Mouse (Mus musculus): ENCODE data around the gene Tmem184b. TPM values are rescaled to one million over a fixed set of nuclear protein-coding genes. Genes with fewer than 3 reads are reported as not detected.
A peak's percentile ranks its signal among the peaks of the same experiment; 100 is the strongest.

Gene Tmem184b
- polyA plus RNA-seq, 1 experiment from 2014 or later, result 52.7 TPM

DNA sequence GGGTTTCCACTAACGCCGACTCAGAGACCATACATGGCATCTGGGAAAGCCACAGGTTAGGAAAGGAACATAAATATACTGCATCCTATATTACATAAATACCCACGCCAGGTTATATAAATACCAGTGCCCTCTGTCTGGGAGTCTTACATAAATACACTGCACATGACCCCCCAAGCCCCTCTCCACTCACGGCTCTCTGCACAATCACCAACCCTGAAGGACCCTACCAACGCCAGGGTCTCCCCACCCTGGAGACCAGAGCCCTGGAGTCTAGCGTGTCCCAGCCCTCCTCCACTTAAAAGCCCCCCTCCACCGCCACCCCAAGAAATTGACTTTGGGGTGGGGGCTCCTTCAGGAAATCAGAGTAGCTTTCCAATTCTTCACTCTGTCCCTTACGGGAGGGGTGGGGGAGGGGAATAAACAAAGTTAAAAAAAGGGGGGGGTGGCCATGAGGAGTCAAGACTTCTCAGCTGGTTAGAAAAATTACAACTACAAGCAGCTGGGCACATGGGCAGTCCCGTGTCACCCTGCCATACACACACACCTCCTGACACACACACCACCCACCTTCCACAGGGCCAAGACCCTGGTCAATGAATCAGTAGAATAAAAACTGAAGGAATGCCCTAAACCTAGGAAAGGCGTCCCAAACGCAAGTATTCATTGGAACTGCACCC lies 37.4 kb upstream of the Tmem184b start:
- Histone ChIP-seq H3K4me2 (ENCODE audit: low read depth, low read length) (peak overlapping the region; percentile 55), H3K4me3 (replicated peaks; ENCODE audit: low read length) (peak overlapping the region; percentile 73), H3K4me1 (ENCODE audit: control insufficient read depth, insufficient read depth, low read length) (peaks cover 39% of the 10 kb centered on the region), H3K27me3 (ENCODE audit: control insufficient read depth, insufficient read depth, low read length) (peaks cover 2% of the 10 kb centered on the region; the same call in 1 of the 2 replicates), H3K27ac (ENCODE audit: low read length) (peak overlapping the region; percentile 83), H3K9ac (ENCODE audit: low read length) (peak overlapping the region; percentile 98), H3K36me3 (ENCODE audit: control insufficient read depth, insufficient read depth, low read length) (peaks cover 6% of the 10 kb centered on the region; the same call in 1 of the 2 replicates), H3K9me3 (replicated peaks; ENCODE audit: control insufficient read depth, low read length) (no peaks in the 10 kb centered on the region)
- 11% methylated on average over 11 of the region's 11 CpGs for WGBS
- peak; percentile 12; the same call in 1 of the 2 replicates for ATAC-seq (ENCODE audit: insufficient read depth, low FRiP score)

DNA sequence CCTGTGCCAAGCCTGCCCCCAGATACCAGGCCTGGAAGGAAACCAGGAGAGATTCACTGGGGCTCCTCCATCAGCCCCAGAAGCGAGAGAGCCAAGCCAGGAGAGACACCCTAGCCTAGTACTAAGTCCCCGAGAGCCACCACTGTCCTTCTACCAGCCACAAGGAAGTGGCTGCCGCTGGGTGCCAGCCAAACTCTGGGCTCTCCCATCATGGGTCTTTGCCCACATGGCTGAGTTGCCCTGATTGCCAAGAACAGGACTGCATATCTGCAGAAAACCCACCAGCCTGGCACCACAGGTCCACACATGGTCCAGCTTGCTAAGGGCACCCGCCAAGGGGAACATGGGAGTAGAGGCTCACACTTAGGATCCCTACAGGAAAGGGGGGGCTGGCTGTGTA lies 36.9 kb upstream of the Tmem184b start:
- Histone ChIP-seq H3K9ac (ENCODE audit: low read length) (peak overlapping the region; percentile 98), H3K27ac (ENCODE audit: low read length) (no peak overlapping the region), H3K4me2 (ENCODE audit: low read depth, low read length) (peak overlapping the region; percentile 55), H3K4me3 (replicated peaks; ENCODE audit: low read length) (peak overlapping the region; percentile 73), H3K27me3 (ENCODE audit: control insufficient read depth, insufficient read depth, low read length) (peaks cover 2% of the 10 kb centered on the region; the same call in 1 of the 2 replicates), H3K4me1 (ENCODE audit: control insufficient read depth, insufficient read depth, low read length) (peaks cover 45% of the 10 kb centered on the region), H3K36me3 (ENCODE audit: control insufficient read depth, insufficient read depth, low read length) (peaks cover 6% of the 10 kb centered on the region; the same call in 1 of the 2 replicates), H3K9me3 (replicated peaks; ENCODE audit: control insufficient read depth, low read length) (no peaks in the 10 kb centered on the region)
- ATAC-seq (ENCODE audit: insufficient read depth, low FRiP score), result no peak
- 68% methylated on average over 4 of the region's 4 CpGs for WGBS

DNA sequence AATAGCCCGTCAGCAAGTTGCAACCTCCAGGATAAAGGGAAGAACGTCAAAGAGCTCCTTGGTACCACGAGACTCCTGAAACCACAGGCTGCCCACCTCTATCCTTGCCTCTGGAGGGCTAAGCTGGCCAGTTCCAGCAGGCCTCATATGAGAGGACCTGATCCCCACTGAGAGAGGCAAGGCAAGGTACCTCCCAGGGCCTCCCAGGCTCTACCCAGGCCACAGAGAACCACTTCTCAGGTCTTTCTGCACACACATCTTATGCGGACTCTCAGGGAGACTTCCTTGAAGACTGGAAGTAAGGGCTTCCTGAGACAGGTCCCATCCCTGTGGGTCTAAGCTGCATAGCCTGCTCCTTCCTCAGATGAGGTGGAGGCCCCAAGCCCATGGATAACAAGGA lies 36.0 kb upstream of the Tmem184b start:
- Histone ChIP-seq H3K9me3 (replicated peaks; ENCODE audit: control insufficient read depth, low read length) (no peaks in the 10 kb centered on the region), H3K9ac (ENCODE audit: low read length) (peak overlapping the region; percentile 98), H3K27ac (ENCODE audit: low read length) (no peak overlapping the region), H3K36me3 (ENCODE audit: control insufficient read depth, insufficient read depth, low read length) (peaks cover 6% of the 10 kb centered on the region; the same call in 1 of the 2 replicates), H3K4me2 (ENCODE audit: low read depth, low read length) (no peak overlapping the region), H3K4me1 (ENCODE audit: control insufficient read depth, insufficient read depth, low read length) (peaks cover 47% of the 10 kb centered on the region), H3K27me3 (ENCODE audit: control insufficient read depth, insufficient read depth, low read length) (no peaks in the 10 kb centered on the region), H3K4me3 (replicated peaks; ENCODE audit: low read length) (no peak overlapping the region)
- ATAC-seq (ENCODE audit: insufficient read depth, low FRiP score), result no peak
- WGBS, result 74% methylated on average over 4 of the region's 4 CpGs

DNA sequence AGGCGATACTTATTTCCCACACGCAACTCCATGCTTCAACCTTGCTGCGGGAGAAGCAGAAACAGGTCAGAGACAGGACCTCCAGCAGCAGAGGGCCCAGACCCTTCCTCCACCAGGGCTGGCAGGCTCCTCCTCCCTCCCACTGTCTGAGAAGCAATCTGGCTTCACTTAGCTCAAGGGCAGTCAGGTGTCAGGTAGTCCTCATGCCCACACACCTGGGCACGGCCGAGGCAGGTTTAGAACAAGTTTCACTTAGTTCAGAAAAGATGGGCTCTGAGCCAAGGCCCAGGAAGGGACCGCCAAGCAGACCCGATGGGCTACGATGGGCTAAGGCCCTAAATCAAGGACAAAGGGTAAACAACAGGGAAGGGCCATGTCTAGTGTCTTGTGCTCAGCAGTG lies 35.4 kb upstream of the Tmem184b start:
- Histone ChIP-seq H3K4me2 (ENCODE audit: low read depth, low read length) (no peak overlapping the region), H3K4me1 (ENCODE audit: control insufficient read depth, insufficient read depth, low read length) (peaks cover 47% of the 10 kb centered on the region), H3K36me3 (ENCODE audit: control insufficient read depth, insufficient read depth, low read length) (peaks cover 6% of the 10 kb centered on the region; the same call in 1 of the 2 replicates), H3K27ac (ENCODE audit: low read length) (0 out of 2 replicates have a peak overlapping the region, but pooled peaks have one; percentile 6), H3K9me3 (replicated peaks; ENCODE audit: control insufficient read depth, low read length) (no peaks in the 10 kb centered on the region), H3K27me3 (ENCODE audit: control insufficient read depth, insufficient read depth, low read length) (no peaks in the 10 kb centered on the region), H3K4me3 (replicated peaks; ENCODE audit: low read length) (no peak overlapping the region), H3K9ac (ENCODE audit: low read length) (peak overlapping the region; percentile 0; the same call in 1 of the 2 replicates)
- no peak for ATAC-seq (ENCODE audit: insufficient read depth, low FRiP score)
- WGBS, result 60% methylated on average over 8 of the region's 8 CpGs

DNA sequence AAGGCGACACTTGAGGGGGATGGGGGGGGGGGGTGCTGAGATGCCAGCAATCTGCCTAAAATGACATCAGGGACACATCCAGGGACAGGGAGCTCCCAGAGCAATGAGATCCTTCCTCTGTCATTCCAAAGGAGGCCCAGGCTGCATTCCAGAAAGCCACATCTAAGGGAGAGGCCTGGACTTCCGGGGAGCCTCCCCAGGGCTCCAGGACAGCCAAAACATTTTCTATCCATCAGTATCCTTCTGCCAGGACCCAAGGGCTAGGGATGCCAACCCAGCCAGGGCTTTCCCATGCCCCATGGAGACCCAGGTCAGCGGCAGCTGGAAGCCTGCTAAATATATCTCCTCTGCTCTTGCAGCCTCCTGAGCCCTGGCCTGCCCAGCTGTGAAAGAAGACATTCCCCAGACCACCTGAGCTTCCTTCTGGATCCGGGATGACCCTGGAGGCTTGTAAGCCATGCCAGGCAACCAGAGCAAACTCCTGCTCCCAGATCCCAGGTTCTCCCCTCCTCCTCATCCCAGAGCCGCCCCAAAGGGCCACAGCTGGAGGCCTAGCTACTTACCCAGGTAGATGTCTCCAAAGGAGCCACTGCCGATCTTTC lies 34.9 kb upstream of the Tmem184b start:
- H3K36me3 ChIP-seq (ENCODE audit: control insufficient read depth, insufficient read depth, low read length), result peaks cover 6% of the 10 kb centered on the region; the same call in 1 of the 2 replicates
- peaks cover 49% of the 10 kb centered on the region for H3K4me1 ChIP-seq (ENCODE audit: control insufficient read depth, insufficient read depth, low read length)
- H3K4me3 ChIP-seq (replicated peaks; ENCODE audit: low read length), result no peak overlapping the region
- no peak overlapping the region for H3K4me2 ChIP-seq (ENCODE audit: low read depth, low read length)
- H3K27me3 ChIP-seq (ENCODE audit: control insufficient read depth, insufficient read depth, low read length), result no peaks in the 10 kb centered on the region
- peak overlapping the region; percentile 0; the same call in 1 of the 2 replicates for H3K9ac ChIP-seq (ENCODE audit: low read length)
- no peaks in the 10 kb centered on the region for H3K9me3 ChIP-seq (replicated peaks; ENCODE audit: control insufficient read depth, low read length)
- H3K27ac ChIP-seq (ENCODE audit: low read length), result 0 out of 2 replicates have a peak overlapping the region, but pooled peaks have one; percentile 6
- 71% methylated on average over 6 of the region's 6 CpGs for WGBS
- ATAC-seq (ENCODE audit: insufficient read depth, low FRiP score), result no peak

DNA sequence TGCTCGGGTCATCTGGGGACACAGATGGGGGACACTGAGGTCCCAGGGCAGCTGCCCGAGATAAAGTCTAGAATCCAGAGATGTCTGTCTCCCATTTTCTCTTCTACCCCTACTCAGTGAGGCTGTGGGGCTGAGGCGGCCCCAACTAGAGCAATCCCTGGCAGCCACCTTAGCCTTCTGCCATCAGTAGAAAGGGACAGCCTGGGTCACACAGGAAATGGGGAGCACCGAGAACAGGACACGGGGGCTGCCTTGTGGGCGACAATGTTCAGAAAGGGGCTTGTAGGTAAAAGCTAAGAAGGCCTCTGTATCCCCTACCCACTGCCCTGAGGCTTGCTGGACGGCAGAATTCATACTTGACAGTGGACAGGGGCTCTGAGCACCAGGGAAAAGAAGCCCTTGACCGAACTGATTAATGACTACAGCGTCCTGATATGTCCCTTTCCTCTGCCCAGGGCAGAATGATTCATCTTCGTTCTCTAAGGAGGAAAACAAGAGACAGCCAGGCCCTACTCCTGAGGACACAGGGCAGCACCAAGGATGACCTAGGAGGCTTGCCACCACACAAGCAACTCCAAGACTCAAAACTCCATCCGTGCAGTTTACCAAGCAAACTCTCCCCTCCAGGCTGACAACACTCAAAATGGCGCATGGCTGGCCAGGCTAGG lies 34.3 kb upstream of the Tmem184b start:
- Histone ChIP-seq H3K36me3 (ENCODE audit: control insufficient read depth, insufficient read depth, low read length) (peaks cover 6% of the 10 kb centered on the region; the same call in 1 of the 2 replicates), H3K9ac (ENCODE audit: low read length) (no peak overlapping the region), H3K27ac (ENCODE audit: low read length) (no peak overlapping the region), H3K9me3 (replicated peaks; ENCODE audit: control insufficient read depth, low read length) (no peaks in the 10 kb centered on the region), H3K27me3 (ENCODE audit: control insufficient read depth, insufficient read depth, low read length) (no peaks in the 10 kb centered on the region), H3K4me1 (ENCODE audit: control insufficient read depth, insufficient read depth, low read length) (peaks cover 53% of the 10 kb centered on the region), H3K4me2 (ENCODE audit: low read depth, low read length) (no peak overlapping the region), H3K4me3 (replicated peaks; ENCODE audit: low read length) (no peak overlapping the region)
- ATAC-seq (ENCODE audit: insufficient read depth, low FRiP score), result no peak
- WGBS, result 81% methylated on average over 12 of the region's 12 CpGs

DNA sequence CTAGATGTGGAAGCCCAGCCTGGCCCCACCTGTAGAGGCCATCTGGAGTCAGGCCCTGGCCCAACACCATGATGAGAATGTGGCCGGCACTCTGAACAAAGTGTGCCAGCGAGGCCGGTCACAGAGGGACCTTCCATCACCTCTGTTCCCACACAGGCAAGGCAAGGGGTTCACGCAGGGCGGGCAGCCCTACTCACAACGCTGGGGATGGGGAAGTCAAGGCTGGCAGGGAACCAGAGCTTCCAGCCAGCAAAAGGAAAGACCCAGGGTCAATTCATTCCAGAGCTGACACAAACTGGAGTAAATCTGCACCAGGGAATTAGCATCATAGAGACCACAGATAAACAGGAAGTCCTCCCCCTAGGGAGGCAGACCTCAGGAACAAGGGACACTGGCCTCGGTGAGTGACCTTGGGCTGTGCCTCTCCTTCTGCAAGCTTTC lies 33.1 kb upstream of the Tmem184b start:
- H3K9ac ChIP-seq (ENCODE audit: low read length), result no peak overlapping the region
- H3K4me1 ChIP-seq (ENCODE audit: control insufficient read depth, insufficient read depth, low read length), result peaks cover 53% of the 10 kb centered on the region
- no peak overlapping the region for H3K27ac ChIP-seq (ENCODE audit: low read length)

DNA sequence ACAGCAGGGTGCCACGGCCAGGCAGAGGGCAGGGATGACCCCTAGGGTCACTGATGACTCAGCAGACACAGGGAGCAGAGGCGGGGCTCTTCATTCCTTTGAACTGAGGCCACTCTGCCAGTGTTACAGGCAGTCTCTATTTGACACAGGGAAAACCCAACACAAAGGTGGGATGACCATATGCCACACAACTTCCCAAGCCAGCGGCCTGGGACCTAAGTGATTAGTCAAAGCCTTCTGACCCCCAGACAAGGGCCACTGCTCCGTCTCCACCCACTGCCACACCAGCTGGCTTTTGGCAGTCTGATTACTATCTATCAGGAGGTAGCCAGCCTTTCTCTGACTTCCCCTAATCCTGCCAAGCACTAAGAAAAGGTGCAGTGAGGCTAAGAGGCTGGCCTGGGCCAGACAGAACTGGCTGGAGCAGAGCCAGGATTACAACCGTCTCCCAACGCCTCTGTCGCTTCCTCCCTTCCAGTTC lies 31.9 kb upstream of the Tmem184b start:
- Histone ChIP-seq H3K4me3 (replicated peaks; ENCODE audit: low read length) (no peak overlapping the region), H3K9me3 (replicated peaks; ENCODE audit: control insufficient read depth, low read length) (no peaks in the 10 kb centered on the region), H3K27me3 (ENCODE audit: control insufficient read depth, insufficient read depth, low read length) (no peaks in the 10 kb centered on the region), H3K4me1 (ENCODE audit: control insufficient read depth, insufficient read depth, low read length) (peaks cover 53% of the 10 kb centered on the region), H3K27ac (ENCODE audit: low read length) (peak overlapping the region; percentile 15; the same call in 1 of the 2 replicates), H3K4me2 (ENCODE audit: low read depth, low read length) (no peak overlapping the region), H3K9ac (ENCODE audit: low read length) (no peak overlapping the region), H3K36me3 (ENCODE audit: control insufficient read depth, insufficient read depth, low read length) (peaks cover 10% of the 10 kb centered on the region; the same call in 1 of the 2 replicates)
- 45% methylated on average over 7 of the region's 7 CpGs for WGBS
- no peak for ATAC-seq (ENCODE audit: insufficient read depth, low FRiP score)

More for the DNA sequence above, 33.1 kb upstream of the Tmem184b start:
- Histone ChIP-seq H3K4me2 (ENCODE audit: low read depth, low read length) (no peak overlapping the region), H3K36me3 (ENCODE audit: control insufficient read depth, insufficient read depth, low read length) (peaks cover 6% of the 10 kb centered on the region; the same call in 1 of the 2 replicates), H3K4me3 (replicated peaks; ENCODE audit: low read length) (no peak overlapping the region), H3K9me3 (replicated peaks; ENCODE audit: control insufficient read depth, low read length) (no peaks in the 10 kb centered on the region), H3K27me3 (ENCODE audit: control insufficient read depth, insufficient read depth, low read length) (no peaks in the 10 kb centered on the region)
- ATAC-seq (ENCODE audit: insufficient read depth, low FRiP score), result no peak
- WGBS, result 58% methylated on average over 7 of the region's 7 CpGs

Data from stomach, embryonic 16.5 days (tissue).